Mouse (Mus musculus): ENCODE data around the gene Lsm4.

DNA sequence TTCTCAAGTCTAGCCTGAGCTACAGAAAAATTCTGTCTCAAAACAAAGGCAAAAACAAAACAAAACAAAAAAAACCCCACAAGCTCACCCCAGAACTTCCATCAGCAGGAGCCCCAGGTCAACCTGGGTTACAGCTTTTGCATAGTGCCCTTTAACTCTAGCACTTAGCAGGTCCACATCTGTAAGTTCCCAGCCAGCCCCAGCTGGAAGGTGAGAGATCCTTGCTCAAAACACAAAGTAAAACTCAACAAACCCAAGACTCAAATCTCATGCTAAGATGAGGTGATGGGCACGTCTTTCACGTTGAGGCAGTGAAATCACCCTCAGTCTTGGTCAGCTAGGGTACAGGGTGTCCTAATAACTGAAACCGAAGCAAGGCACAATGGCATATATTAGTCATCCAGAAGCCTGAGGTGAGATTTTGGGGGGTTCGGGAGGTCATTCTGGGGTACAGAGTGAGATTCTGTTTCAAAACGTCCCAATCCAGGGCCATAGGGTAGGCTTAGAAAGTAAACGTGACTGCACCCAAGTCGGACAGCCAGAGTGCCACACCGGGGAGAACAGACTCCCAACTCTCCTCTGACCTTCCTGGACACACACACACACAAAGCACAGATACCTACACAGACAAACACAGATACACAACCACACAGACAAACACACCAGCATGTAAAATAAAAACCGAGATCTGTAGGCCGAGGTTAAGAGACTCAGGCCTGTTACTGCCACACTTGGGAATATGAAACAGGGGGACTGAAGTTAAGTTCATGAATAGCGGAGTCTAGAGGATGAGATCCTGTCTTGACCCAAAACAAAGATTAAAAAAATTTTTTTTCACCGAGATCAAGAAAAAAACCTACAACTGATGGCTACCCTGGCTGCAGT lies 24.6 kb downstream of the Lsm4 start:
- TF ChIP-seq CTCF (conservative IDR thresholded peaks at IDR 0.05; ENCODE audit: low read length) (no peak), NANOG (IDR thresholded peaks at IDR 0.05; ENCODE audit: borderline replicate concordance, low read length) (no peak)

Measured in E14TG2a.4 (cell line).